Mouse (Mus musculus): Measurements from ENCODE around the gene Sys1. TPM values are rescaled to one million over a fixed set of nuclear protein-coding genes. Genes with fewer than 3 reads are reported as not detected.

The Sys1 gene
- polyA plus RNA-seq, 1 experiment = 105 TPM

DNA sequence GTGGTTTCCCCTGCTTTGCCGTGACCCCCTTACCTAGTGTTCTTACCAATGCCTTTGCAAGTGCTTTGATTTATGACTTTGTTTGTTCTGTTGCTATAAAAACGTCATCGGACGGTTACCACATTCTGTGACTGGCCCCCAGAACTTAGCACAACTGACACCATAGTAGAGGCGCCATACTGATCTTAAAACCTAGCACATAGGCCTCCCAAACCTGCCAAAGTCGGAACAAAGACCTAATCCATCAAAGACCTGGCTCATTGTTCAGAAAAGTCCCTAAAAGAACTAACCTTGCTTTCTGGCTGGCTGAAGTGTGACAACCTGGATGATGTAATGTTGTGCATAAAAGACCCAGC is 62.4 kb downstream of the Sys1 start:
- TF ChIP-seq GATA1 (IDR thresholded peaks at IDR 0.05; ENCODE audit: borderline replicate concordance, low read length) (no peak), FLI1 (IDR thresholded peaks at IDR 0.05; ENCODE audit: low read length) (no peak)
- H3K27me3 ChIP-seq (replicated peaks) = peaks cover 49% of the 10 kb centered on the region

DNA sequence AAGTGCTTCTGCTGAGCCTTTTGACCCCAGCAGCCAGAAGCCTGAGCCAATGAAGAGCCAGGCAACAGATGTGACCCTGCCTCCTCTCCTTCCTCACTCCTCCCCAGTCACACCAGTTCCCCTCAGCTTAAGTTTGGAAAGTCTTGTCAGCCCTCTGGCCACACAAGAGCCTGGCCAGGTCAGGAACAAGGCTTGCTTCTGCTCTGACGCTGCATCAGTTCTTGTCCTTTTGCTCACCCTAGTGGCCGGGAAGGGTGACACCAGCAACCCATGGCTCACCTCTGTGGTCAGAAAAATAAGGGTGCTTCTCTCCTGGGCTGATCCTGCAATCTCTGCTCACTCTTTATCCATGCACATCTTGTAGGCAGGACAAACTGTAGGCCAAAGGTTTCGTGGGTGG is 64.0 kb downstream of the Sys1 start:
- Histone ChIP-seq H3K4me3 (replicated peaks) (no peak overlapping the region), H3K36me3 (replicated peaks; ENCODE audit: low read length) (no peaks in the 10 kb centered on the region), H3K9me3 (peaks cover 34% of the 10 kb centered on the region), H3K4me1 (peaks cover 32% of the 10 kb centered on the region), H3K27me3 (replicated peaks) (peaks cover 39% of the 10 kb centered on the region)
- TF ChIP-seq GATA1 (IDR thresholded peaks at IDR 0.05; ENCODE audit: borderline replicate concordance, low read length) = no peak
- TF ChIP-seq FLI1 (IDR thresholded peaks at IDR 0.05; ENCODE audit: low read length) = no peak

More for the DNA sequence above, 62.4 kb downstream of the Sys1 start:
- H3K4me3 ChIP-seq (replicated peaks) = no peak overlapping the region
- H3K4me1 ChIP-seq = peaks cover 32% of the 10 kb centered on the region
- no peaks in the 10 kb centered on the region for H3K36me3 ChIP-seq (replicated peaks; ENCODE audit: low read length)
- H3K9me3 ChIP-seq = peaks cover 20% of the 10 kb centered on the region

DNA sequence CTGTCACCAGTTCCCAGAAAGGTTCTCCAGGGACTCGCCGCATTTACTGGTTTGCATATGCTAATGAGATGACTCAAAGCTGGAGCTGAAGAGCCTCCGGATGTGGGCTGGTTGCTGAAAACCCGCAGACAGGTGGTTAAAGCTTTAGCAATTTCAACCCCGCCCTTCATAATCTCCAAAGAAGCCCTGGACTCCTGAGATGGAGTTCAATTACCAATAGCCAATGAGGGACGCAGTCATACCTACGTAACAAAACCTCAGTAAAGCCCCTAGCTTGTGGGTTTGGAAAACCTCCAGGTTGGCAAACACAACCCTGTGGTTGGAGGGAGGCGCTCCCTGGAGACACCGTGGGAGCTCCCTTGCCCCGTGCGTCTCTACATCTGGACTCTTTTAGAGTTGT is 65.1 kb downstream of the Sys1 start:
- H3K27me3 ChIP-seq (replicated peaks) = peaks cover 33% of the 10 kb centered on the region

DNA sequence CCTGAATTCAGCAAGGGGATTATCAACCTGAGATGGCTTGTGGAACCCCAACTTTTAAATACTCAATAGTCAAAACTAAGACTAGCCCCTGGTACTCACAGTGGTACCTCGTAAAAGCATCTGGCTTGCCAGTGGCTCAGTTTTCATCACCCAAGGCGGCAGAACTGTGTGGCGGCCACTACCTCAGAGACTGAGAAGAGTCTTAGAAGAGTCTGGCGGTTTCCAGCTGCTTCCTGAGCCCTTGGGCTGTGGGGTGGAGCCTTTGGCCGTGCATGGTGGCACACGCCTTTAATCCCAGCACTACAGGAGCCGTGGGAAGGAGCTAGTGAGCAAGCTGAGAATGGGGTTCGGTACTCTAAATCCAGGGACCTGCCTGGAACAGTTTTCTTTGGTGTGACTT is 65.5 kb downstream of the Sys1 start:
- H3K4me3 ChIP-seq (replicated peaks) = peak overlapping the region; percentile 79
- peaks cover 37% of the 10 kb centered on the region for H3K9me3 ChIP-seq
- H3K27me3 ChIP-seq (replicated peaks) = peaks cover 35% of the 10 kb centered on the region
- H3K36me3 ChIP-seq (replicated peaks; ENCODE audit: low read length) = no peaks in the 10 kb centered on the region
- peaks cover 32% of the 10 kb centered on the region for H3K4me1 ChIP-seq
- TF ChIP-seq FLI1 (IDR thresholded peaks at IDR 0.05; ENCODE audit: low read length) (no peak), GATA1 (IDR thresholded peaks at IDR 0.05; ENCODE audit: borderline replicate concordance, low read length) (no peak)

More for the DNA sequence above, 65.1 kb downstream of the Sys1 start:
- H3K4me1 ChIP-seq = peaks cover 32% of the 10 kb centered on the region
- no peaks in the 10 kb centered on the region for H3K36me3 ChIP-seq (replicated peaks; ENCODE audit: low read length)
- H3K9me3 ChIP-seq = peaks cover 34% of the 10 kb centered on the region
- peak overlapping the region; percentile 79 for H3K4me3 ChIP-seq (replicated peaks)
- no peak for TF ChIP-seq GATA1 (IDR thresholded peaks at IDR 0.05; ENCODE audit: borderline replicate concordance, low read length)
- TF ChIP-seq FLI1 (IDR thresholded peaks at IDR 0.05; ENCODE audit: low read length) = no peak

DNA sequence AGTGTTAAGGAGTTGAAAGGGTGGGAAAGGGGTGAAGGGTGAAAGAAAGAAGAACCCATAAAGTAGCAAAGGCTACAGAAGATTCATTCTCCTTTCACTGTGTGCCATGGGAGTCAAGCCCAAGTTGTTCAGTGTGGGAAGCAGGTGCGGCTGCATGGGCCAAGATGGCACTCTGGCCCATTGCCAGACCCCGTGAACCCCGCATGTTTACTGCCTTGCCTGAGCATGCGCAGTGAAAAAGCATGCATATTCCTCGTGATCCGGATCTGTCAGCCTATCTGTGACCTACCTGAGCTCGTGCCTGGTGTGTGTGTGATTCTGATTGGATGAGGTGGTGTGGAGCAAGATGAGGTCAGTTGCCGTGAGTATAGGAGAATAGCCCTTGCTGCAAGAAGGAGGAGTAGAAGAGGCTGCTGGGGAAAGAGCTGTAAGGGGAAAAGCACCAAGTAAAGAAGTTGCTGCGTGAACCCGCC is 66.6 kb downstream of the Sys1 start:
- Histone ChIP-seq H3K27me3 (replicated peaks) (peaks cover 40% of the 10 kb centered on the region), H3K4me3 (replicated peaks) (no peak overlapping the region), H3K9me3 (peaks cover 43% of the 10 kb centered on the region), H3K4me1 (peaks cover 32% of the 10 kb centered on the region), H3K36me3 (replicated peaks; ENCODE audit: low read length) (no peaks in the 10 kb centered on the region)
- TF ChIP-seq FLI1 (IDR thresholded peaks at IDR 0.05; ENCODE audit: low read length) (no peak), GATA1 (IDR thresholded peaks at IDR 0.05; ENCODE audit: borderline replicate concordance, low read length) (no peak)

DNA sequence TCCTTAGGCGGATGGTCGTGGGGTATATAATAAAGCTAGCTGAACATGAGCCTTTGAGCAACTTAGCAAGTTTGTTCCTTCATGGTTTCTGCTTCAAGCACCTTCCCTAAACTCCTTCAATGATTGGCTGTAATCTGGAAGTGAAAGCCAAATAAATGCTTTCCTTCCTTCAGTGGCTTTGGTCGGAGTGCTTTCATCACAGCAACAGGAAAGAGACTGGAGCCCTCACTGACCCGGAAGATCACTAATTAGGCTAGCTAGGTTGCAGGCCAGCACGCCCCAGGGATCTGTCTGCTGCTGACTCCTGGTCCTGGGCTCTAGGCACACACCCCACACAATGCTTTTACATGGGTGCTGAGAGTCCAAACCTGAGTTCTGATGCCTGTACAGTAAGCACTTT is 71.8 kb downstream of the Sys1 start:
- peaks cover 38% of the 10 kb centered on the region for H3K9me3 ChIP-seq
- no peak overlapping the region for H3K4me3 ChIP-seq (replicated peaks)
- peaks cover 6% of the 10 kb centered on the region for H3K4me1 ChIP-seq
- H3K36me3 ChIP-seq (replicated peaks; ENCODE audit: low read length) = no peaks in the 10 kb centered on the region
- TF ChIP-seq FLI1 (IDR thresholded peaks at IDR 0.05; ENCODE audit: low read length) (no peak), GATA1 (IDR thresholded peaks at IDR 0.05; ENCODE audit: borderline replicate concordance, low read length) (no peak)
- H3K27me3 ChIP-seq (replicated peaks) = peaks cover 49% of the 10 kb centered on the region

Other genes starting within 250 kb of the Sys1 start
- gene Wfdc15b, start 235.3 kb upstream of the Sys1 start, polyA plus RNA-seq (2012; ENCODE audit: insufficient read depth, low replicate concordance) = not detected in 2 replicates
- not detected in 2 replicates for gene Svs2, start 218.5 kb upstream of the Sys1 start, polyA plus RNA-seq (2012; ENCODE audit: insufficient read depth, low replicate concordance)
- gene Svs3b, start 200.3 kb upstream of the Sys1 start, polyA plus RNA-seq (2012; ENCODE audit: insufficient read depth, low replicate concordance) = not detected in 2 replicates
- gene Svs4, start 178.5 kb upstream of the Sys1 start, polyA plus RNA-seq (2012; ENCODE audit: insufficient read depth, low replicate concordance) = not detected in 2 replicates
- gene Svs3a, start 167.7 kb upstream of the Sys1 start, polyA plus RNA-seq (2012; ENCODE audit: insufficient read depth, low replicate concordance) = not detected in 2 replicates
- gene Svs6, start 140.2 kb upstream of the Sys1 start, polyA plus RNA-seq (2012; ENCODE audit: insufficient read depth, low replicate concordance) = not detected in 2 replicates
- not detected in 2 replicates for gene Svs5, start 124.2 kb upstream of the Sys1 start, polyA plus RNA-seq (2012; ENCODE audit: insufficient read depth, low replicate concordance)
- gene Slpi, start 67.9 kb upstream of the Sys1 start, polyA plus RNA-seq (2012; ENCODE audit: insufficient read depth, low replicate concordance) = 10.8 and 19.1 TPM in 2 replicates
- gene Rbpjl, start 53.8 kb upstream of the Sys1 start, polyA plus RNA-seq (2012; ENCODE audit: insufficient read depth, low replicate concordance) = 0.18 TPM in 1 of 2 replicates, not detected in the other
- not detected in 2 replicates for gene Matn4, start 51.8 kb upstream of the Sys1 start, polyA plus RNA-seq (2012; ENCODE audit: insufficient read depth, low replicate concordance)
- gene Sdc4, start 13.1 kb upstream of the Sys1 start, polyA plus RNA-seq (2012; ENCODE audit: insufficient read depth, low replicate concordance) = 0.78 and 6.1 TPM in 2 replicates
- 2.4 TPM in 1 of 2 replicates, not detected in the other for gene Gm20458, start 4.0 kb downstream of the Sys1 start, polyA plus RNA-seq (2012; ENCODE audit: insufficient read depth, low replicate concordance)
- not detected in 2 replicates for gene Trp53tg5, start 16.8 kb downstream of the Sys1 start, polyA plus RNA-seq (2012; ENCODE audit: insufficient read depth, low replicate concordance)
- 1.7 and 4.2 TPM in 2 replicates for gene Dbndd2, start 29.1 kb downstream of the Sys1 start, polyA plus RNA-seq (2012; ENCODE audit: insufficient read depth, low replicate concordance)
- gene Pigt, start 40.6 kb downstream of the Sys1 start, polyA plus RNA-seq (2012; ENCODE audit: insufficient read depth, low replicate concordance) = 103 and 177 TPM in 2 replicates
- gene Wfdc2, start 105.4 kb downstream of the Sys1 start, polyA plus RNA-seq (2012; ENCODE audit: insufficient read depth, low replicate concordance) = 0.48 TPM in 1 of 2 replicates, not detected in the other
- gene Spint3, start 116.5 kb downstream of the Sys1 start, polyA plus RNA-seq (2012; ENCODE audit: insufficient read depth, low replicate concordance) = not detected in 2 replicates
- not detected in 2 replicates for gene Wfdc6a, start 128.5 kb downstream of the Sys1 start, polyA plus RNA-seq (2012; ENCODE audit: insufficient read depth, low replicate concordance)
- gene Eppin, start 136.6 kb downstream of the Sys1 start, polyA plus RNA-seq (2012; ENCODE audit: insufficient read depth, low replicate concordance) = not detected in 2 replicates
- gene Wfdc6b, start 156.6 kb downstream of the Sys1 start, polyA plus RNA-seq (2012; ENCODE audit: insufficient read depth, low replicate concordance) = not detected in 2 replicates
- 0.68 TPM in 1 of 2 replicates, not detected in the other for gene Wfdc8, start 156.7 kb downstream of the Sys1 start, polyA plus RNA-seq (2012; ENCODE audit: insufficient read depth, low replicate concordance)
- gene Wfdc16, start 181.8 kb downstream of the Sys1 start, polyA plus RNA-seq (2012; ENCODE audit: insufficient read depth, low replicate concordance) = not detected in 2 replicates
- not detected in 2 replicates for gene Wfdc10, start 199.1 kb downstream of the Sys1 start, polyA plus RNA-seq (2012; ENCODE audit: insufficient read depth, low replicate concordance)
- not detected in 2 replicates for gene Wfdc9, start 199.6 kb downstream of the Sys1 start, polyA plus RNA-seq (2012; ENCODE audit: insufficient read depth, low replicate concordance)
- not detected in 2 replicates for gene Wfdc11, start 217.1 kb downstream of the Sys1 start, polyA plus RNA-seq (2012; ENCODE audit: insufficient read depth, low replicate concordance)
- gene Wfdc13, start 228.1 kb downstream of the Sys1 start, polyA plus RNA-seq (2012; ENCODE audit: insufficient read depth, low replicate concordance) = not detected in 2 replicates
- not detected in 2 replicates for gene Spint4, start 241.5 kb downstream of the Sys1 start, polyA plus RNA-seq (2012; ENCODE audit: insufficient read depth, low replicate concordance)